Mouse (Mus musculus): ENCODE results near the gene Tmem119. TPM values are rescaled to one million over a fixed set of nuclear protein-coding genes. Genes with fewer than 3 reads are reported as not detected.

The Tmem119 gene
- polyA plus RNA-seq, 1 experiment from 2014 or later: 51.1 TPM

DNA sequence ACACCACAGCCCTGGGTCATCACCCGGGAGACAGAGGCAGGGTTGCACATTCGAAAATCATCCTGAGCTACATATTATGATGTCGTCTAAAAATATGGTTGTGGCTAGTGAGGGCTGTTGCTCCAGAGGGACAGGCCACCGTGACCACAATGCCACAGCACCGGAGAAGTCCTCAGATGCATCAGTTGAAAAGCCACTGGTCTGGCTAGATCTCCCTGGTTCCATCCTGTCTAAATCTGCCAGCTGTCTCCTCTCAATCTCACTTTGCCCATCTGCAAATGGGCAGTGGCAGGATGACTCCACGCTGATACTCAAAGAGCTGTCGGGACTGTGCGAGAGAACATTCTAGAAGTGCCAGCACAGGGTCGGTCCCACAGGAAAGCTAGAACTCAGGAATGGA lies 1.8 kb downstream of the Tmem119 start:
- no peaks in the 10 kb centered on the region for H3K36me3 ChIP-seq (ENCODE audit: control insufficient read depth, insufficient read depth, low read length)
- no peaks in the 10 kb centered on the region for H3K27me3 ChIP-seq (ENCODE audit: control insufficient read depth, insufficient read depth, low read depth, low read length)
- no peak overlapping the region for H3K27ac ChIP-seq (ENCODE audit: low read length)
- H3K4me3 ChIP-seq (ENCODE audit: low read length): peak overlapping the region; percentile 47; the same call in 1 of the 2 replicates
- H3K9me3 ChIP-seq (ENCODE audit: control insufficient read depth, low read length): no peaks in the 10 kb centered on the region
- H3K9ac ChIP-seq (ENCODE audit: low read length): 0 out of 2 replicates have a peak overlapping the region, but pooled peaks have one; percentile 27
- WGBS: 56% methylated on average over 9 of the region's 9 CpGs
- ATAC-seq (ENCODE audit: low read depth): no peak
- peaks cover 26% of the 10 kb centered on the region for H3K4me1 ChIP-seq (replicated peaks; ENCODE audit: control insufficient read depth, insufficient read depth, low read length)
- H3K4me2 ChIP-seq (ENCODE audit: low read depth, low read length): peak overlapping the region; percentile 47

DNA sequence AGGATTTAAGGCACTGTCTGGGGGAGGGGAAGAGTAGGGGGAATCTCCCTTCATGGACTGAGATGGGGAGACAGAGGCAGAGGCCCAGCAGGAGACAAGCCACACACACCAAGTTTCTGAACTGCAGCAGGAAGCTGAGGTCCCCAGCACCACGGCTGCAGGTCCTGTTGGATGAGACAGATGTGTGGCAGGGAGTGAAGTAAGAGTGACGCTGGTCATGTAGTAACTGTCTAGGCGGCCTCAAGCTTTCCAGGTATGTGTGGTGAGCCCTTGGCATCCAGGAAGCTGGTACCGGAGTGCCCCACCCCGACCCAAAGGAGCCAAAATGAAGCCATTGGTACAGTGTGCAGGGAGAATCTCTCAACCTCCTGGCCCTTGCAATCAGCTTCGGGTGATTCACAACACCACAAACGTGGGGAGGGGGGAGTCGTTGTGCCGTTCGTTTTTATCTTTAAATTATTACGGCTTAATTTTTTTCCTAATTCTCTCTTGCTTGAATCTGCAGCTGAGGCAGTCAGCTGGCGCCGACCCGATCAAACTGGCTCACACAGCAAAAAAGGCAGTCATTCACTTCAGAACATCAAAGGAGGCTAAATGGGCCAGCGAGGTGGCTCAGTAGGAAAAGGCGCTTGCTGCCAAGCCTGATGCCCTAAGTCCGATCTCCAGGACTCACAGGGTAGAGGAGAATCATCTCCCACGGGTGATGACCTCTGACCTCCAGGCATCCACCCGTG lies 3.0 kb downstream of the Tmem119 start:
- H3K36me3 ChIP-seq (ENCODE audit: control insufficient read depth, insufficient read depth, low read length): no peaks in the 10 kb centered on the region
- H3K4me3 ChIP-seq (ENCODE audit: low read length): peak overlapping the region; percentile 17
- peak overlapping the region; percentile 49 for H3K9ac ChIP-seq (ENCODE audit: low read length)
- 17% methylated on average over 19 of the region's 19 CpGs for WGBS
- no peaks in the 10 kb centered on the region for H3K9me3 ChIP-seq (ENCODE audit: control insufficient read depth, low read length)
- H3K27me3 ChIP-seq (ENCODE audit: control insufficient read depth, insufficient read depth, low read depth, low read length): no peaks in the 10 kb centered on the region
- peak overlapping the region; percentile 45 for H3K4me2 ChIP-seq (ENCODE audit: low read depth, low read length)
- peaks cover 26% of the 10 kb centered on the region for H3K4me1 ChIP-seq (replicated peaks; ENCODE audit: control insufficient read depth, insufficient read depth, low read length)
- H3K27ac ChIP-seq (ENCODE audit: low read length): peak overlapping the region; percentile 76
- no peak for ATAC-seq (ENCODE audit: low read depth)

DNA sequence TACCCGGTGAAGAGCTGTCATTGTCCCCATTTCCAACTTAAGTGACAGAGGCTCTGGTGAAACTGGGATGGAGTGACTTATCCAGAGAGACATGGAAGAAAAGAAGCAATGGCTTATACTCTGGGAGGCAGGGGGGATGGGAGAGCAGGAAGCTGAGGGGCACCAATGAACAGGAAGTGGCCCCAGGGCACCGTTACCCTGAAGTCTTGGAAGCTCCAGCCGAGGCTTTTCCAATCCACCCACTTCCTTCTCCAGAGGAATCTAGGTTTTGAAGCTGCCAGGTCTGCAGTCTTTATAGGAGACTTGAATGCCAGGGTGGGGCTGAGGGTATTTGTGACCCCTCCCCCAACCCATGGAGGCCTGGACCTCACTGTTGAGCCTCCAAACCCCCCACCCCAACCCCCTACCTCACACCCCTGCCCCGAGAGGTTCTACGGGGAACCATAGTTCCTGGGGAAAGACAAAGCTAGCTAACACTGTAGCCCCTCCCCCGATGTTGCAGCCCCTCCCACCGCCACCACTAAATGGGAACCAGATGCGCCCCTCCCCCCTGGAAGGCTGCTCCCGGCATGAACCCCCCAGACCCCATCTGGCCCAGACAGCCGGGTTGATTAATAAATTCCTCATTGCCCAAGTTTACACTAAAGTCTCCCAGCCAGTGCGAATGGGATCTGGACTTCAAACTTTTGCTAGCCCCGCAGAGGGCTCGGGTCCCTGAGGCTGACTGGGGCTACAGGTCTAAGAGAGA lies 3.7 kb downstream of the Tmem119 start:
- peak overlapping the region; percentile 49 for H3K9ac ChIP-seq (ENCODE audit: low read length)
- H3K4me1 ChIP-seq (replicated peaks; ENCODE audit: control insufficient read depth, insufficient read depth, low read length): peaks cover 28% of the 10 kb centered on the region
- WGBS: 5% methylated on average over 13 of the region's 13 CpGs
- H3K27ac ChIP-seq (ENCODE audit: low read length): peak overlapping the region; percentile 76
- H3K4me3 ChIP-seq (ENCODE audit: low read length): peak overlapping the region; percentile 17
- peak overlapping the region; percentile 45 for H3K4me2 ChIP-seq (ENCODE audit: low read depth, low read length)
- H3K9me3 ChIP-seq (ENCODE audit: control insufficient read depth, low read length): no peaks in the 10 kb centered on the region
- ATAC-seq (ENCODE audit: low read depth): peak; percentile 41
- H3K27me3 ChIP-seq (ENCODE audit: control insufficient read depth, insufficient read depth, low read depth, low read length): no peaks in the 10 kb centered on the region
- H3K36me3 ChIP-seq (ENCODE audit: control insufficient read depth, insufficient read depth, low read length): no peaks in the 10 kb centered on the region

DNA sequence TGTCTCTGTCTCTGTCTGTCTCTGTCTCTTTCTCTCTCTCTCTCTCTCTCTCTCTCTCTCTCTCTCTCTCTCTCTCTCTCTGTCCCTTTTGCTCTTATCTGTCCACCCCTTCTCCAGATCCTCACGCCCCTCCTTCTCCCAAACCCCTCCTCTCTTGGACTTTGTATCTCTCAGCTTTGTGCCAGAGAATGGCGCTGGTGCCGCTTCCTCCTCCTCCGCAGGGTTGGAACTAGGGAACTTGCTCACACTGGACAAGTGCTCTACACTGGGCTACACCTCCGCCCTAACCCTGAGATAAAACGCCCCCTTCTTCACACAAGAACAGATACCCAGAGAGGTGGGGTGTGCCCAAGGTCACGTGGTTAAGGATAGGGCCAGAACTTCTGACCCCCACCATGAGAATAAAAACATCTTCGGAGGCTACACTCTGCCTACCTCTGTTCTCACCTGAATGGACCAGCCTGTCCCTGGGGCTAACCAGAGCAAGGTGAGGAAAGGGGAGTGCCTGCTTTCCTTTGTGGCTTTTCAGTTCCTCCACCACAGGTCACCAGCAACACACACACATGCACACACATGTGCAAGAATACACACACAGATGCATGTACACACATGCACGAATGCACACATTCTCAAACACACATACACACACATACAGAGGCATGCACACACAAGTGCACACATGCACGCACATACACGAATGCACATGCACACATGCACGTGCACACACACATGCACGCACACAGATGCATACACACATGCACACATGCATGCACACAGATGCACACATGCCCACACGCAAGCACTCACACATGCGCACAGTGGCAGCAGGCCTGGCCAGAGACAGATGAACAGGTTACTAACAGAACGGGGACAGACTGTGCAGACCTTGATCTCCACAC lies 8.9 kb downstream of the Tmem119 start:
- 69% methylated on average over 16 of the region's 16 CpGs for WGBS
- Histone ChIP-seq H3K4me3 (ENCODE audit: low read length) (no peak overlapping the region), H3K27me3 (ENCODE audit: control insufficient read depth, insufficient read depth, low read depth, low read length) (no peaks in the 10 kb centered on the region), H3K9ac (ENCODE audit: low read length) (no peak overlapping the region), H3K27ac (ENCODE audit: low read length) (peak overlapping the region; percentile 91), H3K4me1 (replicated peaks; ENCODE audit: control insufficient read depth, insufficient read depth, low read length) (peaks cover 34% of the 10 kb centered on the region), H3K4me2 (ENCODE audit: low read depth, low read length) (no peak overlapping the region), H3K9me3 (ENCODE audit: control insufficient read depth, low read length) (no peaks in the 10 kb centered on the region), H3K36me3 (ENCODE audit: control insufficient read depth, insufficient read depth, low read length) (no peaks in the 10 kb centered on the region)
- no peak for ATAC-seq (ENCODE audit: low read depth)

DNA sequence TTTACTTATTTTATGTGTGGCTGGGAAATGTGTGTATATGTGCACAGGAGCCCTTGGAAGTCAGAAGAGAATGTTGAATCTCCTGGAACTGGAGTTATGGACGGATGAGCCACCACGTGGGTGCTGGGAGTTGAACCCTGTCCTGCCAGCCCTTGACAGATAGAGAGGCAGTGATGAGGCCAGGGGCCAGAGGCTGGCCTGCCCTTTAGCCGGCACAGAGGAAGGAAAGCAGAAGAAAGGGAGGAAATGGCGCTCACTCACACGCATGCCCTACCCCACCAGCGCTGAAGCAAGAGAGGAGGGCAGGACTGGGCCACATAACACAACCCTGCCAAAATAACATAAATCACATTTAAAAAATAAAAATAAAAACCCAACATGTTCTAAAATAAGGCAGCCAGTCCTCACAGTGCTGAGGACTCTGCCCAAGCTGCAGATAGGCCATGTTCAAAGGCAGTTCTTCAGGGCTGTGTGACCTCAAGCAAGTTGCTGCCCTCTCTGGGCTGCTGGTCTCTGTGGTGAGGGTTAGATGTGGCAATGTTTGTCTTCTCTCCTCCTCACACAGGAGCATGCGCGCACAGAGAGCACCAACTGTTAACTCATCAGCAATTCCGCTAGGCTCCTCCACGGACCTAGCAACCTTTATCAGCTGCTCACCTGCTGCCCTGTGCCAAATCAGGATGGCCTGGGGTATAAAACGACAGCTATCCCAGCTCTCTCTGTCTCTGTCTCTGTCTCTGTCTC lies 9.7 kb downstream of the Tmem119 start:
- H3K9me3 ChIP-seq (ENCODE audit: control insufficient read depth, low read length): no peaks in the 10 kb centered on the region
- 0 out of 2 replicates have a peak overlapping the region, but pooled peaks have one; percentile 4 for H3K4me2 ChIP-seq (ENCODE audit: low read depth, low read length)
- H3K27ac ChIP-seq (ENCODE audit: low read length): peak overlapping the region; percentile 91
- peaks cover 29% of the 10 kb centered on the region for H3K4me1 ChIP-seq (replicated peaks; ENCODE audit: control insufficient read depth, insufficient read depth, low read length)
- no peak overlapping the region for H3K4me3 ChIP-seq (ENCODE audit: low read length)
- 31% methylated on average over 11 of the region's 11 CpGs for WGBS
- H3K36me3 ChIP-seq (ENCODE audit: control insufficient read depth, insufficient read depth, low read length): no peaks in the 10 kb centered on the region
- H3K9ac ChIP-seq (ENCODE audit: low read length): 0 out of 2 replicates have a peak overlapping the region, but pooled peaks have one; percentile 13
- H3K27me3 ChIP-seq (ENCODE audit: control insufficient read depth, insufficient read depth, low read depth, low read length): no peaks in the 10 kb centered on the region
- ATAC-seq (ENCODE audit: low read depth): peak; percentile 44

DNA sequence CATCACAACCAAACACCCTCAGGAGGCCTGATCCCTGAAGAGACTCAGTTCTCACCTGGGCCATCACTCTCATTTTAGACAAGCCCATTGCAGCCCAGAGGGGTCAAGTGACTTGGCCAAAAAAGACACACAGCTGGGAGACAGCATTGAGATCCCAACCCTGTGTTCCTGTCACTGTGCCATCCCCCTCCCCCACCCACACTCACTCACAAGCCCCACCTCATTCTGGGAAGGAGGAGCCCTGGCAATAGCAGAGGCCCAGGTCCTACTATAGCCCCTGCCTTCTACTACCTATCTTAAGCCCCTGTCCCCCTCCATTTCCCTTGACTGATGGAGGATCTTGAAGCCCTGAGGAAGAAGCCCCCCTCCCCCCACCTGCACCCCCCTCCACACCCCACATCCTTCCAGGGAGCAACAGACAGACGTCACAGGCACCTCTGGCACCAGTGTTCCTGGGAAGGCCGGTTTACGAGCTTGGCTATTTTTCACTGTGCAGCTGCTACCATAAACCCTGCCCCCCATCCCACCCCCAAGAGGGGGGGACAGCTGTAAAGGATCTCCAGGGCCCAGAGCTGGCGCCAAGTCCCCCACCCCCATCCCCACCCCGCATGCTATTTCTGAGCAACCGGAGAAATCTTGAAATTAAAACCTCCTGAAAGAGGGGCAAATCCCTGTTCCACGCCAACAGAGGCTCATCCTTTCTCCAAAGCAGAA lies 11.1 kb downstream of the Tmem119 start:
- Histone ChIP-seq H3K4me3 (ENCODE audit: low read length) (no peak overlapping the region), H3K4me1 (replicated peaks; ENCODE audit: control insufficient read depth, insufficient read depth, low read length) (peaks cover 29% of the 10 kb centered on the region), H3K27me3 (ENCODE audit: control insufficient read depth, insufficient read depth, low read depth, low read length) (no peaks in the 10 kb centered on the region), H3K27ac (ENCODE audit: low read length) (peak overlapping the region; percentile 91), H3K9me3 (ENCODE audit: control insufficient read depth, low read length) (no peaks in the 10 kb centered on the region), H3K36me3 (ENCODE audit: control insufficient read depth, insufficient read depth, low read length) (no peaks in the 10 kb centered on the region), H3K9ac (ENCODE audit: low read length) (peak overlapping the region; percentile 34), H3K4me2 (ENCODE audit: low read depth, low read length) (0 out of 2 replicates have a peak overlapping the region, but pooled peaks have one; percentile 10)
- WGBS: 38% methylated on average over 7 of the region's 7 CpGs
- peak; percentile 92 for ATAC-seq (ENCODE audit: low read depth)

DNA sequence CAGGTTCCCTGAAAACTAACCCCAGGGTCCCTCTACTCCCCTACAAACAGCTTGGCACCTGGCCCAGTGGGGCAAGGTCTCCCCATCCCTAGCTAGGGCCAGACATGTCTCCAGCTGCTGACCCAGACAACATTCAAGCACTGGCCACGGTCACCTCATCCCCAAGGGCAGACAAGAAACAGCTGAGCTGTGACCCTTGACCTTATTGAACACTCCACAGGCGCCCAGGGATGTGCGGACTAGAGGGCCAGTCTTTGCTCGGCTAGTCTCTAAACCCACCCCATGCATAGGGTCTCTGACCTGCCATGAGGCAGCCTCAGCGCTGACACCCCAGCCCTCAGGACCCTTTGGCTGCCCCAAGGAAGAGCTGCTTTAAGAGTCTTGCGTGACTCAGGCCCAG lies 11.7 kb downstream of the Tmem119 start:
- peak overlapping the region; percentile 60 for H3K27ac ChIP-seq (ENCODE audit: low read length)
- H3K36me3 ChIP-seq (ENCODE audit: control insufficient read depth, insufficient read depth, low read length): no peaks in the 10 kb centered on the region
- no peaks in the 10 kb centered on the region for H3K27me3 ChIP-seq (ENCODE audit: control insufficient read depth, insufficient read depth, low read depth, low read length)
- no peak overlapping the region for H3K9ac ChIP-seq (ENCODE audit: low read length)
- no peaks in the 10 kb centered on the region for H3K9me3 ChIP-seq (ENCODE audit: control insufficient read depth, low read length)
- WGBS: 31% methylated on average over 6 of the region's 6 CpGs
- peaks cover 29% of the 10 kb centered on the region for H3K4me1 ChIP-seq (replicated peaks; ENCODE audit: control insufficient read depth, insufficient read depth, low read length)
- peak; percentile 10; the same call in 1 of the 2 replicates for ATAC-seq (ENCODE audit: low read depth)
- no peak overlapping the region for H3K4me3 ChIP-seq (ENCODE audit: low read length)
- no peak overlapping the region for H3K4me2 ChIP-seq (ENCODE audit: low read depth, low read length)

DNA sequence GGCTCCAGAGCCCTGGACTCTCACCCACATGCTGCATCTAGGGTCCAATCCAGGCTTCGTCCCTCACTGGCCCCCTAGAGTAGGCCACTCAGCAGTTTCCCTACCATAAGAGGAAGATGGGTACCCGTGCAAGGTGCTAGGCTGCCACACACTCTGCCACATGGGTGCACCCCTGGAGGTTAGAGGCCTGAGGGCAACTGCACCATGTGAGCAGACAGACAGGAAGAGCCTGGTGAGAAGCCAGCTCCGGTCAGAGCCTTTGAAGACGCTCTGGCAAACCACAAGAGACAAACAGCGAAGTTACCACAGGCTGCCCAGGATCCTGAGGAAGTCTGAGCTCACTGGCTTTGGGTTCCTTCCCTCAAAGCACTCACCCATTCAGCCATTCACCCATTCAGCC lies 13.3 kb downstream of the Tmem119 start:
- Histone ChIP-seq H3K9ac (ENCODE audit: low read length) (no peak overlapping the region), H3K4me2 (ENCODE audit: low read depth, low read length) (no peak overlapping the region), H3K9me3 (ENCODE audit: control insufficient read depth, low read length) (no peaks in the 10 kb centered on the region), H3K36me3 (ENCODE audit: control insufficient read depth, insufficient read depth, low read length) (no peaks in the 10 kb centered on the region), H3K4me1 (replicated peaks; ENCODE audit: control insufficient read depth, insufficient read depth, low read length) (peaks cover 37% of the 10 kb centered on the region), H3K4me3 (ENCODE audit: low read length) (no peak overlapping the region), H3K27ac (ENCODE audit: low read length) (no peak overlapping the region), H3K27me3 (ENCODE audit: control insufficient read depth, insufficient read depth, low read depth, low read length) (no peaks in the 10 kb centered on the region; the same call in 1 of the 2 replicates)
- 73% methylated on average over 5 of the region's 5 CpGs for WGBS
- ATAC-seq (ENCODE audit: low read depth): no peak

All from lung, embryonic 16.5 days (tissue).